Mouse (Mus musculus): ENCODE data around the gene Muc1. TPM values are rescaled to one million over a fixed set of nuclear protein-coding genes. Genes with fewer than 3 reads are reported as not detected.
A peak's percentile ranks its signal among the peaks of the same experiment; 100 is the strongest.

Muc1 gene
- polyA plus RNA-seq, 1 experiment: 38.3 TPM

DNA sequence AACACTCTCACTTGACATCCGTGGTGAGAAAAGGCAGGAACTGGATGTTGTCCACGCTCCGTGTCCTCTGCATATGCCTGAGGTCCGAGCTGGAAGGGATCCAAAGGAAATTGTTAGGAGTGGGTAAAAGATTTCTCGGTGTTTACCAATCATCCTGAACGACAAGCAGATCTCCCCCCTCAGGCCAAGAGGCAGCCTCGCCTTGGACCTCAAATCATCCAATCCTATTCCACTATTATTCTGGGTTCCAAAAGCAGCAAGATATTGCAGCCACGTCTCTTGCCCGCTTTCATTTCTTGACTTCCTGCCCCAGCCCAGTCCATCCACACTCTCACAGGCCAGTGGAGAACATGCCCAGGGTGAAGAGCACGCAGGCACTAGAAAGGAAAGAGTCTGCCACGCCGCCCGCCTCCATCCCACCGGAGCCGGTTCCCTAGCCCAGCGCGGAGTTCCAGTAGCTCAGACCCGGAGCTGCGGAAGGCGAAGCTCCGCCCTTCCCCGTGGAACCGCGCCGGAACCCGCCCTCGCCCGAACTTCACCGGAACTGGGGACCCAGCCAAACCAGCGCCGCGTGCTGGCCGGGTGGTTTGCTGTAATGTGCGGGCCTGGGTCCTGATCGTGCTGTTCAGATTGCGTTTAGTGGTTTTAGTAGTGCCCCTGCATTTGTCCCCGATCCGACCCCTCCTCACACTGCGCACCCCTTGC lies 41.3 kb downstream of the Muc1 start, which contains the start of gene Slc50a1:
TSS of gene Slc50a1 (minus strand) at position 520 of the 705 bp plus-strand sequence.
- peak; percentile 20; the same call in 1 of the 2 replicates for TF ChIP-seq POLR2A (IDR thresholded peaks at IDR 0.05; ENCODE audit: control insufficient read depth, low read depth, low read length)
- no peak for TF ChIP-seq CTCF (IDR thresholded peaks at IDR 0.05; ENCODE audit: control insufficient read depth, insufficient read depth, insufficient replicate concordance, low read depth, low read length)
- peaks cover 15% of the 10 kb centered on the region for H3K4me1 ChIP-seq (ENCODE audit: control insufficient read depth, insufficient read depth, low read length)
- peak within 1 kb of the TSS; percentile 60 for H3K4me3 ChIP-seq (ENCODE audit: control insufficient read depth, low read depth, low read length)
- no peaks in the 10 kb centered on the region for H3K27me3 ChIP-seq (ENCODE audit: control insufficient read depth, insufficient read depth, low read length)
- H3K27ac ChIP-seq (ENCODE audit: control insufficient read depth, insufficient read depth, low read depth, low read length): no peak within 1 kb of the TSS
- no peaks in the 10 kb centered on the region for H3K36me3 ChIP-seq (ENCODE audit: control insufficient read depth, insufficient read depth, low read length)

DNA sequence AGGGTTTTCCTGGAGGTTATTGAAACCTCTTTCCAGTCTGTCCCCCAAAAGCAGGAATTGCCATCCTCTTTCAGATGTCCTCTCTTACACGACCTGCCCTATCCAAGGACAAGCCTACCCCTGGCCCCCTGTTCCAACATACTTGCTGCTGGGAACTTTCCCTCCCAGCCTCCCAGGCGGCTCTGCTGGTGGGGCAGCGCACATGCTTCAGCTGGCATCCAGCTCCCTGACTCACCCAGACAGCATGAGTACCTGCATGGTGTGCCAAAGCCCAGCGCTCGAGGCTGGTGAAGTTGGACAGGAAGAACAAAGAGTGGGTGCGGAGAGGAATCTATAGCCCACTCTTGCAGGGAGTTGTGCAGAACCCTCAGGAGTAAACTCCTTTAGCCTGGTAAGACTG lies 42.0 kb downstream of the Muc1 start:
- no peak overlapping the region for H3K27ac ChIP-seq (ENCODE audit: control insufficient read depth, insufficient read depth, low read depth, low read length)
- TF ChIP-seq POLR2A (IDR thresholded peaks at IDR 0.05; ENCODE audit: control insufficient read depth, low read depth, low read length) (no peak), CTCF (IDR thresholded peaks at IDR 0.05; ENCODE audit: control insufficient read depth, insufficient read depth, insufficient replicate concordance, low read depth, low read length) (no peak)
- peaks cover 15% of the 10 kb centered on the region for H3K4me1 ChIP-seq (ENCODE audit: control insufficient read depth, insufficient read depth, low read length)

GRCm38 (mm10) chr3:89271760-89272159 lies 42.9 kb downstream of the Muc1 start:
- peaks cover 11% of the 10 kb centered on the region for H3K4me1 ChIP-seq (ENCODE audit: control insufficient read depth, insufficient read depth, low read length)
- no peaks in the 10 kb centered on the region for H3K36me3 ChIP-seq (ENCODE audit: control insufficient read depth, insufficient read depth, low read length)
- H3K27me3 ChIP-seq (ENCODE audit: control insufficient read depth, insufficient read depth, low read length): no peaks in the 10 kb centered on the region
- no peak overlapping the region for H3K4me3 ChIP-seq (ENCODE audit: control insufficient read depth, low read depth, low read length)
- TF ChIP-seq CTCF (IDR thresholded peaks at IDR 0.05; ENCODE audit: control insufficient read depth, insufficient read depth, insufficient replicate concordance, low read depth, low read length): no peak
- TF ChIP-seq POLR2A (IDR thresholded peaks at IDR 0.05; ENCODE audit: control insufficient read depth, low read depth, low read length): no peak
- no peak overlapping the region for H3K27ac ChIP-seq (ENCODE audit: control insufficient read depth, insufficient read depth, low read depth, low read length)

More for the DNA sequence above, 42.0 kb downstream of the Muc1 start:
- Histone ChIP-seq H3K36me3 (ENCODE audit: control insufficient read depth, insufficient read depth, low read length) (no peaks in the 10 kb centered on the region), H3K4me3 (ENCODE audit: control insufficient read depth, low read depth, low read length) (no peak overlapping the region), H3K27me3 (ENCODE audit: control insufficient read depth, insufficient read depth, low read length) (no peaks in the 10 kb centered on the region)

GRCm38 (mm10) chr3:89276061-89276460 lies 47.2 kb downstream of the Muc1 start:
- Histone ChIP-seq H3K4me1 (ENCODE audit: control insufficient read depth, insufficient read depth, low read length) (peaks cover under 1% of the 10 kb centered on the region), H3K4me3 (ENCODE audit: control insufficient read depth, low read depth, low read length) (no peak overlapping the region), H3K36me3 (ENCODE audit: control insufficient read depth, insufficient read depth, low read length) (no peaks in the 10 kb centered on the region), H3K27me3 (ENCODE audit: control insufficient read depth, insufficient read depth, low read length) (no peaks in the 10 kb centered on the region), H3K27ac (ENCODE audit: control insufficient read depth, insufficient read depth, low read depth, low read length) (no peak overlapping the region)
- TF ChIP-seq CTCF (IDR thresholded peaks at IDR 0.05; ENCODE audit: control insufficient read depth, insufficient read depth, insufficient replicate concordance, low read depth, low read length) (no peak), POLR2A (IDR thresholded peaks at IDR 0.05; ENCODE audit: control insufficient read depth, low read depth, low read length) (no peak)

DNA sequence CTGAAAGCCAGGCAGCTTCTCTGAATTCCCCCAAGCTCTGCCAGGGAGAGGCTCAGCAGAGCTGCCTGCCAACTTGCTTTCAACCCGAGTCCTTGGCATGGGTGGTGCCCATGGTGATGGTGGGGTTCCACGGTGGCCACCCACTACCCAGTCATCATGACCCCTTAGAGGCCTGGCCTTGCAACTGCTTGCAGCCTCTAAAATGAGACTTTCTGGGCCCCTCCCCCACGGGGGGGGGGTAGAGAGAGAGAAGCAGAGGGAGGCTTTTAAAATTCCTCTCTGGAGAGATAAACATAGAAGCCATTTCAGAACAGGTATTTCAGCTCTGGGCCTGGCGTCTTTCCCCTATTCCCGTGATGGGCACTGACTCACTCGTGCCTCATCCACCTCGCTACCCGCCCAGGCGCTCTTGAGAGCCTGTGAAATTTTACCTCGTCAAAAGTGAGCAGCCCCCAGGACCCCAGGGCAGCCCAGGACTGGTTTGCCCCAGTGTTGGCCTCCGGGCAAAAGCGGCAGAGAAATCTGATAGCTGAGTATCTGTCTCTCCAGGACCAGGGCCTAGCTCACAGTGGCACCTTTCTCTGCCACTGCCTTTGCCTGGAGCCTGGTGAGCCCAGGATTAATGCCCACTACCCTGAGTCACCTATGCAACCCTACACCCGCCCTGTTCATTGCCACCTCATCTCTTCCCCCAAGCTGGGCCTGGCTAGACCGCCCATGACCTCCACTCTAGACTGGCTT lies 48.6 kb downstream of the Muc1 start:
- TF ChIP-seq POLR2A (IDR thresholded peaks at IDR 0.05; ENCODE audit: control insufficient read depth, low read depth, low read length): no peak
- TF ChIP-seq CTCF (IDR thresholded peaks at IDR 0.05; ENCODE audit: control insufficient read depth, insufficient read depth, insufficient replicate concordance, low read depth, low read length): no peak
- no peaks in the 10 kb centered on the region for H3K27me3 ChIP-seq (ENCODE audit: control insufficient read depth, insufficient read depth, low read length)
- no peak overlapping the region for H3K4me3 ChIP-seq (ENCODE audit: control insufficient read depth, low read depth, low read length)
- H3K4me1 ChIP-seq (ENCODE audit: control insufficient read depth, insufficient read depth, low read length): no peaks in the 10 kb centered on the region; the same call in 1 of the 2 replicates
- H3K27ac ChIP-seq (ENCODE audit: control insufficient read depth, insufficient read depth, low read depth, low read length): no peak overlapping the region
- no peaks in the 10 kb centered on the region for H3K36me3 ChIP-seq (ENCODE audit: control insufficient read depth, insufficient read depth, low read length)

- Histone ChIP-seq H3K27me3 (ENCODE audit: control insufficient read depth, insufficient read depth, low read length) (no peaks in the 10 kb centered on the region), H3K36me3 (ENCODE audit: control insufficient read depth, insufficient read depth, low read length) (no peaks in the 10 kb centered on the region), H3K4me1 (ENCODE audit: control insufficient read depth, insufficient read depth, low read length) (no peaks in the 10 kb centered on the region; the same call in 1 of the 2 replicates), H3K27ac (ENCODE audit: control insufficient read depth, insufficient read depth, low read depth, low read length) (no peak overlapping the region), H3K4me3 (ENCODE audit: control insufficient read depth, low read depth, low read length) (no peak overlapping the region)
- TF ChIP-seq POLR2A (IDR thresholded peaks at IDR 0.05; ENCODE audit: control insufficient read depth, low read depth, low read length) (no peak), CTCF (IDR thresholded peaks at IDR 0.05; ENCODE audit: control insufficient read depth, insufficient read depth, insufficient replicate concordance, low read depth, low read length) (no peak)
Observed at GRCm38 (mm10) chr3:89278107-89278506, 49.2 kb downstream of the Muc1 start.

GRCm38 (mm10) chr3:89278643-89279042 lies 49.8 kb downstream of the Muc1 start:
- no peak overlapping the region for H3K4me3 ChIP-seq (ENCODE audit: control insufficient read depth, low read depth, low read length)
- no peaks in the 10 kb centered on the region for H3K27me3 ChIP-seq (ENCODE audit: control insufficient read depth, insufficient read depth, low read length)
- H3K4me1 ChIP-seq (ENCODE audit: control insufficient read depth, insufficient read depth, low read length): no peaks in the 10 kb centered on the region; the same call in 1 of the 2 replicates
- no peak overlapping the region for H3K27ac ChIP-seq (ENCODE audit: control insufficient read depth, insufficient read depth, low read depth, low read length)
- TF ChIP-seq POLR2A (IDR thresholded peaks at IDR 0.05; ENCODE audit: control insufficient read depth, low read depth, low read length) (no peak), CTCF (IDR thresholded peaks at IDR 0.05; ENCODE audit: control insufficient read depth, insufficient read depth, insufficient replicate concordance, low read depth, low read length) (no peak)
- H3K36me3 ChIP-seq (ENCODE audit: control insufficient read depth, insufficient read depth, low read length): no peaks in the 10 kb centered on the region

All from testis, adult 2 months (tissue).